Comparison of ENCODE assay signal across 18 mouse cellular contexts in genomic region chr13:28991899-28992664, GRCm38 (mm10). TPM values are rescaled to one million over a fixed set of nuclear protein-coding genes. Genes with fewer than 3 reads are reported as not detected.
DNase-seq lines count a peak whose midpoint lies in the region; ATAC-seq and TF ChIP-seq lines count a peak whose summit lies in the region.
"Had no signal": no experiment of that assay in that cellular context is flagged by ENCODE, and none has a peak within 500 bp of the region (broad histone marks: within the 10 kb centered on the region; RNA-seq: fewer than 3 reads in every experiment).

No protein-coding gene starts in this region.

- TF ChIP-seq POLR2A in lung, adult 2 months (IDR thresholded peaks at IDR 0.05; ENCODE audit: borderline replicate concordance, extremely low read depth, low read depth, low read length) = no peak

- H3K27me3 ChIP-seq in heart, embryonic 10.5 days (ENCODE audit: insufficient read depth, poor library complexity, severe bottlenecking) = no peaks in the 10 kb centered on the region
- H3K27me3 ChIP-seq in stomach, embryonic 14.5 days (ENCODE audit: control insufficient read depth, insufficient read depth, low read length) = no peaks in the 10 kb centered on the region
- H3K27me3 ChIP-seq: limb, embryonic 12.5 days; neural tube, embryonic 13.5 days had no signal

- WGBS in heart, embryonic 10.5 days = 39% methylated on average over 7 of the region's 7 CpGs
- 31% methylated on average over 7 of the region's 7 CpGs for WGBS in lung, adult 2 months
- 27% methylated on average over 7 of the region's 7 CpGs for WGBS in stomach, embryonic 14.5 days

- H3K4me2 ChIP-seq in stomach, embryonic 14.5 days (replicated peaks; ENCODE audit: low read depth, low read length) = no peak overlapping the region
- H3K4me2 ChIP-seq: limb, embryonic 12.5 days; neural tube, embryonic 13.5 days had no signal

- ATAC-seq in stomach, embryonic 14.5 days (ENCODE audit: insufficient number of reproducible peaks, insufficient read depth, low FRiP score, low read depth) = peak; percentile 56; the same call in 1 of the 2 replicates
- ATAC-seq: forebrain, embryonic 16.5 days; inflammation-experienced regulatory T-cells, adult 6 months; midbrain, embryonic 16.5 days had no signal

- TF ChIP-seq CTCF in lung, adult 2 months (IDR thresholded peaks at IDR 0.05; ENCODE audit: insufficient read depth, low read length) = no peak

- H3K27ac ChIP-seq in heart, embryonic 10.5 days = peak overlapping the region; percentile 84
- H3K27ac ChIP-seq in stomach, embryonic 14.5 days (ENCODE audit: low read length) = no peak overlapping the region
- H3K27ac ChIP-seq: layer of hippocampus, adult 2 months; limb, embryonic 12.5 days; macrophage; neural tube, embryonic 13.5 days had no signal

- no peaks in the 10 kb centered on the region for H3K9me3 ChIP-seq in heart, embryonic 10.5 days
- H3K9me3 ChIP-seq in stomach, embryonic 14.5 days (ENCODE audit: control insufficient read depth, low read depth, low read length) = no peaks in the 10 kb centered on the region
- H3K9me3 ChIP-seq: G1E; limb, embryonic 12.5 days; neural tube, embryonic 13.5 days had no signal

- no peak overlapping the region for H3K4me3 ChIP-seq in heart, embryonic 10.5 days
- no peak overlapping the region for H3K4me3 ChIP-seq in lung, adult 2 months (replicated peaks; ENCODE audit: extremely low read depth, low read depth, low read length)
- no peak overlapping the region for H3K4me3 ChIP-seq in stomach, embryonic 14.5 days (ENCODE audit: low read depth, low read length)
- H3K4me3 ChIP-seq: layer of hippocampus, adult 2 months; limb, embryonic 12.5 days; neural tube, embryonic 13.5 days had no signal

- H3K9ac ChIP-seq in stomach, embryonic 14.5 days (replicated peaks; ENCODE audit: low read depth, low read length) = no peak overlapping the region
- H3K9ac ChIP-seq: limb, embryonic 12.5 days; neural tube, embryonic 13.5 days had no signal

- DNase-seq in heart, embryonic 10.5 days (ENCODE audit: low spot score) = no peak
- no peak for DNase-seq in heart, adult 8-10 months (ENCODE audit: low spot score)
- DNase-seq in A20 (ENCODE audit: low read depth, low spot score) = peak; percentile 75
- DNase-seq in lung, adult 2 months = peak; percentile 47
- DNase-seq in adrenal gland, postnatal 25 days = no peak
- no peak for DNase-seq in urinary bladder, postnatal 14 days (ENCODE audit: low spot score)
- DNase-seq in embryo, embryonic 9.5 days (ENCODE audit: extremely low spot score) = no peak
- DNase-seq: cerebellum, postnatal 36 days; right cerebral cortex, adult 18-20 months had no signal

- peaks cover 31% of the 10 kb centered on the region for H3K4me1 ChIP-seq in heart, embryonic 10.5 days
- peaks cover 7% of the 10 kb centered on the region; the same call in 1 of the 2 replicates for H3K4me1 ChIP-seq in lung, adult 2 months (ENCODE audit: control insufficient read depth, insufficient read depth, low read length)
- 0 out of 2 replicates have a peak, but pooled peaks cover 5% of the 10 kb centered on the region for H3K4me1 ChIP-seq in stomach, embryonic 14.5 days (ENCODE audit: control insufficient read depth, insufficient read depth, low read length)
- H3K4me1 ChIP-seq: neural tube, embryonic 13.5 days had no signal

- H3K36me3 ChIP-seq in heart, embryonic 10.5 days = no peaks in the 10 kb centered on the region
- no peaks in the 10 kb centered on the region for H3K36me3 ChIP-seq in stomach, embryonic 14.5 days (ENCODE audit: control insufficient read depth, insufficient read depth, low read length)
- H3K36me3 ChIP-seq: G1E; limb, embryonic 12.5 days; neural tube, embryonic 13.5 days had no signal

RNA-seq across cellular contexts. Expression of gene Sox4, which starts 38.6 kb away (rescaled TPM):
- 30.8 and 51.9 TPM in 2 replicates for polyA plus RNA-seq in heart, embryonic 10.5 days (2016; fragmentation: Nextera tagmentation; extraction: Ambion mirVana)
- total RNA-seq in heart, adult 8-10 months (2022) = 10 to 100 TPM; 15.2 to 22.1 (median 19.6) TPM
- 33.6 and 33.8 TPM in 2 replicates for polyA plus RNA-seq in lung, adult 2 months (2012; rRNA removed)
- 64.5 and 86.3 TPM in 2 replicates for polyA plus RNA-seq in stomach, embryonic 14.5 days (2014; fragmentation: Nextera tagmentation; extraction: Ambion mirVana)
- total RNA-seq in adrenal gland, postnatal 25 days (2021) = 32.8 and 33.5 TPM in 2 replicates

Comparison
In these comparisons a context has a peak if more than half of its experiments do, and no peak if none do; other contexts are left out.
1. DNase-seq: peak in A20 (single experiment) and lung, adult 2 months (single experiment); none in heart, embryonic 10.5 days (single experiment), heart, adult 8-10 months (single experiment), adrenal gland, postnatal 25 days (single experiment), urinary bladder, postnatal 14 days (single experiment) and embryo, embryonic 9.5 days (single experiment).